ENCODE assay signal across 28 mouse cellular contexts in genomic region chr19:6009137-6009536, GRCm38 (mm10). TPM values are rescaled to one million over a fixed set of nuclear protein-coding genes. Genes with fewer than 3 reads are reported as not detected.
"Had no signal": no experiment of that assay in that cellular context is flagged by ENCODE, and none has a peak within 500 bp of the region (broad histone marks: within the 10 kb centered on the region; RNA-seq: fewer than 3 reads in every experiment).

No protein-coding gene starts in this region.

- H3K36me3 ChIP-seq: midbrain, embryonic 12.5 days; neural tube, embryonic 13.5 days; neural tube, embryonic 15.5 days had no signal

- H3K9ac ChIP-seq: liver, embryonic 15.5 days; liver, postnatal 0 days; lung, embryonic 15.5 days; midbrain, embryonic 12.5 days; neural tube, embryonic 13.5 days; neural tube, embryonic 15.5 days had no signal

- H3K4me3 ChIP-seq: liver, embryonic 15.5 days; lung, embryonic 15.5 days; megakaryocyte, embryonic 14.5 days; midbrain, embryonic 12.5 days; myocyte; neural tube, embryonic 13.5 days; neural tube, embryonic 15.5 days had no signal

- DNase-seq: liver, postnatal 0 days; lung, adult 2 months; lung, postnatal 14 days; lung, postnatal 36 days; midbrain, embryonic 14.5 days; retina, postnatal 1 day; right cerebral cortex, adult 18-20 months; right cerebral cortex, postnatal 25 days; right cerebral cortex, postnatal 4 days; spleen, adult 18-20 months; thymus, adult 18-20 months; thymus, postnatal 14 days; thymus, postnatal 36 days had no signal

- H3K27me3 ChIP-seq: liver, embryonic 15.5 days; lung, embryonic 15.5 days; megakaryocyte, embryonic 14.5 days had no signal

- H3K4me1 ChIP-seq: lung, embryonic 15.5 days; midbrain, embryonic 12.5 days; neural tube, embryonic 13.5 days; neural tube, embryonic 15.5 days had no signal

- H3K27ac ChIP-seq: liver, embryonic 15.5 days; lung, embryonic 15.5 days; macrophage; midbrain, embryonic 12.5 days; neural tube, embryonic 13.5 days; neural tube, embryonic 15.5 days had no signal

- H3K9me3 ChIP-seq: liver, embryonic 15.5 days; lung, embryonic 15.5 days; megakaryocyte, embryonic 14.5 days; midbrain, embryonic 12.5 days; neural tube, embryonic 13.5 days; neural tube, embryonic 15.5 days had no signal

RNA-seq across cellular contexts. Expression of gene Slc22a20, which starts 23.2 kb away (rescaled TPM):
- total RNA-seq: megakaryocyte progenitor cell, adult 5-6 weeks had no signal
- polyA plus RNA-seq: lung, adult 2 months; lung, embryonic 15.5 days; lung, postnatal 0 days; macrophage; midbrain, embryonic 12.5 days; midbrain, embryonic 14.5 days; midbrain, embryonic 16.5 days; myocyte; neural tube, embryonic 11.5 days; neural tube, embryonic 13.5 days; neural tube, embryonic 15.5 days; stomach, embryonic 14.5 days; stomach, embryonic 16.5 days; thymus, postnatal 0 days had no signal
